Mouse (Mus musculus) embryonic stem cell, embryonic (primary cell): ENCODE data around the gene Tnfsf13.

Source experiments
- CTCF ChIA-PET, 4 experiments: fragments of 300-600 bp in 2 of 4; fragments of 350-600 bp in 2 of 4; sonication (Branson Sonifier 250); formaldehyde crosslinking; loops; one replicate each; lab custom pipeline; 2022; ENCODE audit warnings: inconsistent platforms in 2 of 4; lab: Charles Lee
- POLR2A ChIA-PET, 4 experiments: fragments of 300-600 bp in 2 of 4; fragments of 350-600 bp in 2 of 4; sonication (Branson Sonifier 250); formaldehyde crosslinking; loops; one replicate each; lab custom pipeline; 2022; ENCODE audit warnings: antibody characterized with exemption in 4 of 4, inconsistent platforms in 1 of 4; lab: Charles Lee

The Tnfsf13 gene

GRCm38 (mm10) chr11:69662213-69662966 lies 23.2 kb downstream of the Tnfsf13 start, which contains the start of gene Mpdu1:
TSS of gene Mpdu1 (minus strand) at chr11:69662642.
- CTCF ChIA-PET, result interaction anchor here (0.6 to 2.3 kb wide), 18 partner anchors 9 to 793 kb away, joined by 3 to 8 read pairs (median 4); partner anchors contain the start of gene Fxr2 (in 2 of the 4)

GRCm38 (mm10) chr11:69661221-69661881 lies 24.2 kb downstream of the Tnfsf13 start:
- CTCF ChIA-PET, result interaction anchor here (0.5 to 2.3 kb wide), 12 partner anchors 28 to 792 kb away, joined by 3 to 8 read pairs (median 4); partner anchors contain the start of gene Fxr2 (in 2 of the 4)
- POLR2A ChIA-PET, result interaction anchor here (0.6 to 17.2 kb wide), 57 partner anchors 7 to 1212 kb away, joined by 3 to 592 read pairs (median 6); partner anchors contain the start of genes Senp3 (in 3 of the 4), Eif4a1 (in 2 of the 4), Fxr2 (in 2 of the 4) and Sox15 (in 2 of the 4)

More at GRCm38 (mm10) chr11:69662213-69662966, 23.2 kb downstream of the Tnfsf13 start, which contains the start of gene Mpdu1:
- POLR2A ChIA-PET, result interaction anchor here (0.6 to 17.2 kb wide), 75 partner anchors 8 to 902 kb away, joined by 3 to 592 read pairs (median 4); partner anchors contain the start of genes Fxr2 (in 3 of the 4), Senp3 (in 3 of the 4), Eif4a1 (in 2 of the 4) and Sox15 (in 2 of the 4)

- ChIA-PET CTCF (interaction anchor here (0.6 to 6.0 kb wide), 32 partner anchors 8 to 229 kb away, joined by 3 to 111 read pairs (median 4); partner anchors contain the start of genes Cd68 (in 3 of the 4), Fxr2 (in 3 of the 4), Fgf11 (in 1 of the 4) and Senp3 (in 1 of the 4)), POLR2A (interaction anchor here (0.5 to 17.2 kb wide), 49 partner anchors 7 to 334 kb away, joined by 3 to 592 read pairs (median 5); partner anchors contain the start of genes Cd68 (in 4 of the 4), Fxr2 (in 3 of the 4), Senp3 (in 3 of the 4) and Eif4a1 (in 2 of the 4))
Measured at GRCm38 (mm10) chr11:69657462-69657881, 28.1 kb downstream of the Tnfsf13 start.

GRCm38 (mm10) chr11:69656617-69657461 lies 28.7 kb downstream of the Tnfsf13 start:
- POLR2A ChIA-PET, result interaction anchor here (0.5 to 17.2 kb wide), 68 partner anchors 7 to 583 kb away, joined by 3 to 592 read pairs (median 5); partner anchors contain the start of genes Cd68 (in 4 of the 4), Eif4a1 (in 3 of the 4), Fxr2 (in 3 of the 4) and Senp3 (in 3 of the 4)
- CTCF ChIA-PET, result interaction anchor here (0.5 to 6.0 kb wide), 38 partner anchors 8 to 304 kb away, joined by 3 to 111 read pairs (median 4); partner anchors contain the start of genes Cd68 (in 3 of the 4), Fxr2 (in 3 of the 4), Atp1b2 (in 1 of the 4) and Fgf11 (in 1 of the 4)

GRCm38 (mm10) chr11:69656065-69656455 lies 29.5 kb downstream of the Tnfsf13 start:
- ChIA-PET CTCF (interaction anchor here (0.5 to 6.0 kb wide), 36 partner anchors 8 to 380 kb away, joined by 3 to 111 read pairs (median 7); partner anchors contain the start of genes Cd68 (in 2 of the 4), Fxr2 (in 2 of the 4), Atp1b2 (in 1 of the 4) and Senp3 (in 1 of the 4)), POLR2A (interaction anchor here (0.5 to 17.2 kb wide), 64 partner anchors 8 to 583 kb away, joined by 3 to 592 read pairs (median 5); partner anchors contain the start of genes Cd68 (in 4 of the 4), Eif4a1 (in 3 of the 4), Fxr2 (in 3 of the 4) and Mpdu1 (in 2 of the 4))

GRCm38 (mm10) chr11:69655264-69656064 lies 30.1 kb downstream of the Tnfsf13 start, which contains the start of gene Sox15:
TSS of gene Sox15 (plus strand) at chr11:69655314.
- CTCF ChIA-PET, result interaction anchor here (0.5 to 6.0 kb wide), 51 partner anchors 8 to 753 kb away, joined by 3 to 111 read pairs (median 6); partner anchors contain the start of genes Cd68 (in 2 of the 4), Fxr2 (in 2 of the 4), Senp3 (in 2 of the 4) and Atp1b2 (in 1 of the 4)
- POLR2A ChIA-PET, result interaction anchor here (0.5 to 17.2 kb wide), 90 partner anchors 9 to 582 kb away, joined by 3 to 592 read pairs (median 5); partner anchors contain the start of genes Cd68 (in 4 of the 4), Fxr2 (in 4 of the 4), Senp3 (in 4 of the 4) and Eif4a1 (in 3 of the 4)

GRCm38 (mm10) chr11:69654760-69655159 lies 30.8 kb downstream of the Tnfsf13 start:
- ChIA-PET CTCF (interaction anchor here (0.5 to 6.0 kb wide), 45 partner anchors 11 to 752 kb away, joined by 3 to 111 read pairs (median 6); partner anchors contain the start of genes Cd68 (in 2 of the 4), Fxr2 (in 2 of the 4), Senp3 (in 2 of the 4) and Atp1b2 (in 1 of the 4)), POLR2A (interaction anchor here (0.6 to 17.2 kb wide), 80 partner anchors 9 to 581 kb away, joined by 3 to 592 read pairs (median 5); partner anchors contain the start of genes Cd68 (in 4 of the 4), Fxr2 (in 4 of the 4), Senp3 (in 4 of the 4) and Eif4a1 (in 3 of the 4))

- ChIA-PET POLR2A (interaction anchor here (0.7 to 17.2 kb wide), 29 partner anchors 9 to 456 kb away, joined by 3 to 592 read pairs (median 11); partner anchors contain the start of genes Cd68 (in 3 of the 4), Mpdu1 (in 3 of the 4), Eif4a1 (in 2 of the 4) and Fxr2 (in 2 of the 4)), CTCF (interaction anchor here in 1 of 4 experiments (0.9 to 6.0 kb wide), 3 partner anchors 9 to 63 kb away, joined by 3 to 111 read pairs (median 33); partner anchors contain the start of genes Fxr2 and Mpdu1)
Measured at GRCm38 (mm10) chr11:69653399-69653798, 32.2 kb downstream of the Tnfsf13 start.

- ChIA-PET POLR2A (interaction anchor here in 3 of 4 experiments (0.6 to 20.2 kb wide), 13 partner anchors 9 to 155 kb away, joined by 3 to 223 read pairs (median 5); partner anchors contain the start of genes Sox15 (in 3 of the 3), Fxr2 (in 2 of the 3), Cd68 (in 1 of the 3) and Mpdu1 (in 1 of the 3)), CTCF (interaction anchor here in 1 of 4 experiments (0.6 kb wide), 1 partner anchor 54 kb away, joined by 10 read pairs; no protein-coding TSS in a partner anchor)
Measured at GRCm38 (mm10) chr11:69645860-69646259, 39.7 kb downstream of the Tnfsf13 start.

- CTCF ChIA-PET, result interaction anchor here in 1 of 4 experiments (0.7 kb wide), 1 partner anchor 203 kb away, joined by 7 read pairs; the partner anchor contains the start of gene Tmem256
- POLR2A ChIA-PET, result interaction anchor here in 3 of 4 experiments (0.5 to 20.2 kb wide), 10 partner anchors 16 to 140 kb away, joined by 3 to 223 read pairs (median 4); partner anchors contain the start of genes Mpdu1 (in 2 of the 3), Cd68 (in 1 of the 3), Eif4a1 (in 1 of the 3) and Sox15 (in 1 of the 3)
Measured at GRCm38 (mm10) chr11:69635471-69635870, 50.1 kb downstream of the Tnfsf13 start.

- CTCF ChIA-PET, result interaction anchor here (0.5 to 3.1 kb wide), 57 partner anchors 8 to 728 kb away, joined by 3 to 33 read pairs (median 4); partner anchors contain the start of genes Mpdu1 (in 2 of the 4), Sat2 (in 2 of the 4), Sox15 (in 2 of the 4) and 2810408A11Rik (in 1 of the 4)
- POLR2A ChIA-PET, result interaction anchor here (0.5 to 20.2 kb wide), 98 partner anchors 8 to 604 kb away, joined by 3 to 223 read pairs (median 4); partner anchors contain the start of genes Sox15 (in 4 of the 4), Trp53 (in 4 of the 4), Cd68 (in 3 of the 4) and Mpdu1 (in 3 of the 4)
Measured at GRCm38 (mm10) chr11:69633128-69633866, 52.3 kb downstream of the Tnfsf13 start.
